20 mouse cellular contexts compared by ENCODE assay signal in genomic region chr7:117533164-117533563, GRCm38 (mm10).
"Had no signal": no experiment of that assay in that cellular context is flagged by ENCODE, and none has a peak within 500 bp of the region (broad histone marks: within the 10 kb centered on the region; RNA-seq: fewer than 3 reads in every experiment).

No protein-coding gene starts in this region.

- H3K9me3 ChIP-seq: heart, embryonic 13.5 days; heart, embryonic 15.5 days; hindbrain, embryonic 13.5 days; hindbrain, embryonic 15.5 days; limb, embryonic 13.5 days; limb, embryonic 15.5 days; liver, embryonic 12.5 days had no signal

- H3K4me1 ChIP-seq: hindbrain, embryonic 13.5 days; hindbrain, embryonic 15.5 days; limb, embryonic 15.5 days; liver, embryonic 12.5 days had no signal

- H3K27me3 ChIP-seq: heart, embryonic 13.5 days; heart, embryonic 15.5 days; hindbrain, embryonic 13.5 days; hindbrain, embryonic 15.5 days; limb, embryonic 13.5 days; limb, embryonic 15.5 days; liver, embryonic 12.5 days had no signal

- H3K9ac ChIP-seq: heart, embryonic 13.5 days; heart, embryonic 15.5 days; hindbrain, embryonic 13.5 days; hindbrain, embryonic 15.5 days; limb, embryonic 13.5 days; limb, embryonic 15.5 days; liver, embryonic 12.5 days; liver, embryonic 14.5 days had no signal

- H3K36me3 ChIP-seq: heart, embryonic 13.5 days; heart, embryonic 15.5 days; hindbrain, embryonic 13.5 days; hindbrain, embryonic 15.5 days; limb, embryonic 13.5 days; limb, embryonic 15.5 days; liver, embryonic 12.5 days had no signal

- H3K4me3 ChIP-seq: heart, adult 2 months; heart, embryonic 13.5 days; heart, embryonic 15.5 days; hindbrain, embryonic 13.5 days; hindbrain, embryonic 15.5 days; limb, embryonic 13.5 days; limb, embryonic 15.5 days; liver, embryonic 12.5 days had no signal

- H3K27ac ChIP-seq: heart, adult 2 months; heart, embryonic 13.5 days; heart, embryonic 15.5 days; hindbrain, embryonic 13.5 days; hindbrain, embryonic 15.5 days; hindbrain, postnatal 0 days; limb, embryonic 13.5 days; limb, embryonic 15.5 days; liver, embryonic 12.5 days; liver, embryonic 14.5 days had no signal

- ATAC-seq: hindbrain, postnatal 0 days; intestine, embryonic 16.5 days; liver, embryonic 12.5 days had no signal

- DNase-seq: gastrocnemius, postnatal 14 days; gastrocnemius, postnatal 36 days; heart, adult 11 months; heart, adult 2 months; heart, postnatal 14 days; heart, postnatal 36 days; layer of hippocampus, adult 9-11 months; layer of hippocampus, postnatal 36 days; left cerebral cortex, postnatal 4 days had no signal

- H3K4me2 ChIP-seq: heart, embryonic 11.5 days; heart, embryonic 13.5 days; heart, embryonic 15.5 days; hindbrain, embryonic 13.5 days; hindbrain, embryonic 15.5 days; limb, embryonic 13.5 days; limb, embryonic 15.5 days; liver, embryonic 12.5 days had no signal
